Mouse (Mus musculus): ENCODE data around the gene Cpne2. TPM values are rescaled to one million over a fixed set of nuclear protein-coding genes. Genes with fewer than 3 reads are reported as not detected.

The Cpne2 gene
- total RNA-seq (2021) (10 to 100 TPM; 17.2 to 26.0 TPM), polyA plus RNA-seq (2012; rRNA removed) (82.7 and 87.2 TPM in 2 replicates)
- long read RNA-seq, transcript Cpne2-201 (16 exons, 2,342 nt) = major isoform, 8 of 9 reads
- long read RNA-seq, partial matches to known transcripts = 1 of 9 reads
- long read RNA-seq, other reads (novel, unspliced or antisense) = 0 of 9 reads

- DNase-seq = peak; percentile 91
Measured at GRCm38 (mm10) chr8:94532873-94533671, at the start of gene Cpne2. TSS of gene Cpne2 (plus strand) at chr8:94532990.

DNA sequence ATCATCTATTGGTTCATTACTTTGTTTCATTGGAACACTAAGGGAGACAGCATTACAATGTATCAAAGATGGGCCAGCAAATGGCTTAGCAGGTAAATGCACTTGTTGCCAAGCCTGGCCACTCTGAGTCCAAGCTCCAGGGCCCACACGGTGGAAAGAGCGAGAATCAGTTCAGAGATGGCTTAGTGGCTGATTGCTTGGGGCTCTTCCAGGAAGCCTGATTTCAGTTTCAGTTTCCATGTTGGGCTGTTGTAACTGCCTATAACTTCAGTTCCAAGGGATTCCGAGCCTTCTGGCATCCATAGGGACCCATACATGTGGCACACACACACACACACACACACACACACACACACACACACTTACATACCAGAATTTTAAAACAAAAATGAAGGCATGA is 47.5 kb upstream of the Cpne2 start:
- DNase-seq = peak; percentile 18

- DNase-seq = peak; percentile 48
Measured at GRCm38 (mm10) chr8:94485882-94486281, 46.9 kb upstream of the Cpne2 start.

DNA sequence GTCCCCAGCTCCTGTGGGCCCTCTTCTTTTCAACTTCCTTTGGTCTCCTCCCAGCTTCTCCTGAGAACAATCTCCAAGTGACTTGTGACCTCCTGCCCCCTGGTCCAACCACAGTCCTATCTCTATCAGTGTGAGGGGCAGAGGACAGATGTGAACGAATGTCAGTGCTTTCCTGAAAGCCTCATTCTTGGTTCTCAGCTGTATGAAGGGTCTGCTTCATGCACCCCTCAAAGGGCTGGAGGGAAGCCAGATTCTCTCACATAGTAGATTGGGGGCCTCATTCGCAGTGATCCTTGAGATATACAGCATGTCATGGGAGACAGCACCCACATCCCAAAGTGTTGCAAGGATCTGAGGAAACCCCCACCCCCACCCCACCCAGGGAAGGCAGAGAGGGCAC is 44.8 kb upstream of the Cpne2 start:
- DNase-seq = no peak

- DNase-seq = no peak
Measured at GRCm38 (mm10) chr8:94489809-94490483, 42.8 kb upstream of the Cpne2 start.

GRCm38 (mm10) chr8:94492021-94492681 is 40.6 kb upstream of the Cpne2 start:
- DNase-seq = peak; percentile 84

GRCm38 (mm10) chr8:94493240-94493639 is 39.5 kb upstream of the Cpne2 start:
- no peak for DNase-seq

DNA sequence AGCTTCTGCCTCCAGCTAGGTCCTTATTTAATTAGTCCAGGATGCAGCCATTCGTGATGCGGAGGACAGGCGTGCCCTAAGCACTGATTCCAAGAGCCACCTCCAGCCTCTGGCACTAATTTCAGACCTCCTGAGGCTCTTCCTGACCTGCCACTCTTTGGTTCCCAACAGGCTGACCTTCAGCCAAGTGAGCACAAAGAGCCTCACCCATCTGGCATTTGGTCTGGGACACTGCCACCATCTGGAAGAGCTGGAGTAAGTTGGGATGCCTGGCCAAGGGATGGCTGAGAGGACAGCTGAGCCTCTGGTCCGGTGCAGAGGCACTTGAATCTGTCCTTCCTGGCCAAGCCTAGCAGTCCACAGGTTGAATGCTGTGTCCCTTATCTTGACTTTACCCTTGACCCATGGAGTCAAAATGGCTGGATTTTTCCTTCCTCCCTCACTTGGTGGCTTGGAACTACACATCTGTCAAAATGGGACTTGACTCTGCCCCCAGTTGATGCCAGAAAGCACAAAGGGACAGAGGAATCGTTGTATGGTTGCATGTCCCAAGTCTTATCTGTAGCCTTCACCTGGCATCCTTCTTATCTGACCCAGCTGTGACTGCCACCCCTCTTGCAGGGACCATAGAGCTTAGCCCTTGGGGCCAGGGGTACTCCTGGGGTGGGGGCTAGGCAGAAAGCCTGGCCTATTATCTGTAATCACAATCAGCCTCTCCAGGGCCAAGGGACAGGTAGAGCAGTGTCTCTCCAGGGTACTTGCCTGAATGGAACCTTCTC is 17.2 kb upstream of the Cpne2 start:
- DNase-seq = no peak

DNA sequence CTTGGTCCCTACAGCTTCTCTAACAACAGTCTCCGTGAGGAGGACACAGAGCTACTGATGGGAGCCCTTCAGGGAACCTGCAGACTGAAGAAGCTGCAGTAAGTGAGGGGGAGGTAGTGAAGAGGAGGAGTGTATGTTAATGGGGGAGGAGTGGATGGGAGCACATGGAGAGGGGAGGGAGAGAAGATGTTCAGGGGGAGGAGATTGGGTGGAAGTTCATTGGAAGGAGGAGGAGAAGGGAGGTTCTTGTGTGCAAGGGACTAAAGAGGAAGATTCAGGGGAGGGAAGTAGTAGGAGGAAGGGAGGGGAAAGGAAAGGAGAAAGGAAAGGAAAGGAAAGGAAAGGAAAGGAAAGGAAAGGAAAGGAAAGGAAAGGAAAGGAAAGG is 16.6 kb upstream of the Cpne2 start:
- no peak for DNase-seq

DNA sequence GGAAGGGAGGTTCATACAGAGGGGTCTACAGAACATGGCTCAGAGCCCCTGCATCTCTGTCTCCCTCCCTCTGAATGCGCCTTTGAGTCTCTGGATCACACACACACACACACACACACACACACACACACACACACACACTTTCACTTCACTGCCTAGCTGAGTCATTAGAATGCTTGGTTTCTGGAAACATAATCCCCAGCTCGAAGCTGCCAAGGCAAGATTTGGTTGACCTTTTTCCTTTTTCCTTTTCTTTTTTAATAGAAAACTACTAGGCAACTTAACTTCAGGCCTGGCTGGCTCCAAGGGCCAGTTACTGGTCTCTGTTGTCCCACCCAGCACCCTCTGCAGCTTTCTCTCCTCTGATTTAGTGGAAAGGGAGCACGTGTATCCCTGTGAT is 16.0 kb upstream of the Cpne2 start:
- DNase-seq = peak; percentile 60

DNA sequence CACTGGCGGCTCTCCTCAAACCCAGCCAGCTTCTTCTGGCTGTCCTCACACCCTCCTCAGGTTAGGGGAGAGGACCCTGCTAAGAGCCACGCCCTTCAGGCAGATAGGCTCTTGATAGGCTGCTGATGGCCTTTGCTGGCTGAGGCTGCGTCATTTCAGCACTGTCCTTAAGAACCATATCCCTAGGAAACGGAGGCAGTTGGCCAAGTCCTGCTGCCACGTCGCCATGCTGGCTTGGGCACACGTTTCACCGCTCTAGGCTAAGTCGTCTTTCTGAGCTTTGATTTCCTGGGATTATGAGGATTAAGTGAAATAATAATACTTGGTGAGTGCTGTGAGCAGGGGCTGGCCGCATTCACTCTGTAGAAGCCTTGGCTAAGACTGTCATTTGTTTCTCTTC is 14.5 kb upstream of the Cpne2 start:
- peak; percentile 41 for DNase-seq

DNA sequence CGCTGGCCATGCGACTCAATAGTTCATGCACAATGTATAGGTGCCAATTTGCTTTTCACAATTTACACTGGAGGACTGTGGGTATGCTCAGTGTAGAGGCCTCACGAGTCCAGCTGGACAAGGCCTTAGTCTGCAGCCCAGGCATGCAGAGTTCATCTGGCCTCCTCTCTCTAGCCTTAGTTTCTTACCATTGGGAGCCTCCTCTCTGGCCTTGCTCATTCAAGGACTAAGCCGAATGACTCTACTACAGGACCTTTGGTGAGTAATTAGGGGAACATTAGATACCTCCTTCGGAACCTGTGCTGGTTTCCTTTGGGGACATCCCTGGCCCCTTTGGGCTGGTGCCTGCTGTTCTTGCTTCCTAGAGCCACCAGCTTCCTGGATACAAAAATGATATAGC is 13.8 kb upstream of the Cpne2 start:
- DNase-seq = peak; percentile 50

DNA sequence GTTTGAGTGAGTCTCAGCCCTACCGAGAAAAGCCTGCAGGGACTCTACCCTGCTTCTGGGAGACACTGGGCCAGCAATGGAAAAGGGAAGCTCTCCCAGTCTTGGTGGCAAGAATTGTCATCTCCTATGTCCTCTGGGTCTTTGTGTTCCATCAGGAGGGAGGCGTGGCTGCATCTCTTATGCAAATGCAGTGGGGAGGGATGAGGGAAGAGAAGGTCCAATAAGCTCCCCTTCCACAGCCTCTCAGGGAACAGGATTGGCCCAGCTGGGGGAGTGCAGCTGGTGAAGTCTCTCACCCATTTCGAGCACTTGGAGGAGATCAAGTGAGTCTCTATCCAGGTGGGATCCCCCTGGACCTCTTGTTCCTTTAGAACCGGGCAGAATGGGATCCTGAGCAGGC is 11.3 kb upstream of the Cpne2 start:
- DNase-seq = no peak

GRCm38 (mm10) chr8:94522482-94522881 is 10.3 kb upstream of the Cpne2 start:
- no peak for DNase-seq

GRCm38 (mm10) chr8:94524554-94524953 is 8.2 kb upstream of the Cpne2 start:
- no peak for DNase-seq

DNA sequence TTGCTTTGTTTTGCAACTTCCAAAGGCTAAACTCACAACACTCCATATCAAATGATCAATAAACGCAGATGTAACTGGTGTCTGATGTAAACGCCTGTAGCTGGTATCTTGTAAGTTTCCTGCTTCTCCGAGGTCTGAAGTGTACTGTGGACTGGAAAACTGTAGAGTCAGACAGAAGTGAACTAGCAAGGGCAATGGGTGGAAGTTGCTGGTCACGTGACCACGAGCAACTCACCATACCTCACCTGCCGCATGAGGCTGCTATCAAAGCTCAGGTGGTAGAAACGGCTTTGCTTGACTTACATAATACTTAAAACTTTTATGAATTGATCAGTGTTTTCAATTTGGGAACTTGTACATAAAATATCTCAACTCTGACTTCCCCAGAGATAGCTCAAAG is 5.6 kb upstream of the Cpne2 start:
- no peak for DNase-seq

- DNase-seq = peak; percentile 86
Measured at GRCm38 (mm10) chr8:94528245-94528644, 4.5 kb upstream of the Cpne2 start.

- DNase-seq = no peak
Measured at GRCm38 (mm10) chr8:94529875-94530274, 2.9 kb upstream of the Cpne2 start.

GRCm38 (mm10) chr8:94530643-94531042 is 2.1 kb upstream of the Cpne2 start:
- no peak for DNase-seq

GRCm38 (mm10) chr8:94532000-94532399 is 790 bp upstream of the Cpne2 start:
- DNase-seq = peak; percentile 58

GRCm38 (mm10) chr8:94532525-94532872 is 291 bp upstream of the Cpne2 start:
- DNase-seq = no peak

- DNase-seq = peak; percentile 30
Measured at GRCm38 (mm10) chr8:94534612-94535011, 1.8 kb downstream of the Cpne2 start.

Data from adrenal gland, adult 2 months (tissue).